Mouse (Mus musculus): ENCODE measurements around the gene Kcnk16.

Kcnk16 gene

GRCm38 (mm10) chr14:20229437-20229836, 39.6 kb downstream of the Kcnk16 start:
- DNase-seq: no peak

DNA sequence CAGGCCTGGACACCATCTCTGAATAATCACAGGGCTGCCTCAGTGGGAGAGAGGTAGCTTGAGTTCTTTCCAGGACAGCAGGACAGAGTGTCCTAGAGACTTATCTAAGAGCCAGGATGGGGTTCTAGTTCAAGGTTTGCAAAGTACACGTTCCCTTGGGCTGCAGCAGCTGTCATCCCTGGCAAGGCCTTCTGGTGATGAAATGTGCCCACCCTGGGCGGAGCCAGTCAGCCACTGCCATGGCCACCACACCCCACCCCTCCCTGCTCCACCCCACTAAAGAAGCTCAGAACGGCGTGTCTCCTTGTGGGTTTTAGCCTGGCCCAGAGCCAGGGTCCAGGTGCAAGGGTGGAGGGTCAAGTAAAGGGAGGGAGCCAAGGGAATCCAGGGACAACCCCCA, 40.7 kb downstream of the Kcnk16 start:
- DNase-seq: no peak

GRCm38 (mm10) chr14:20226982-20227381, 42.0 kb downstream of the Kcnk16 start:
- no peak for DNase-seq

DNA sequence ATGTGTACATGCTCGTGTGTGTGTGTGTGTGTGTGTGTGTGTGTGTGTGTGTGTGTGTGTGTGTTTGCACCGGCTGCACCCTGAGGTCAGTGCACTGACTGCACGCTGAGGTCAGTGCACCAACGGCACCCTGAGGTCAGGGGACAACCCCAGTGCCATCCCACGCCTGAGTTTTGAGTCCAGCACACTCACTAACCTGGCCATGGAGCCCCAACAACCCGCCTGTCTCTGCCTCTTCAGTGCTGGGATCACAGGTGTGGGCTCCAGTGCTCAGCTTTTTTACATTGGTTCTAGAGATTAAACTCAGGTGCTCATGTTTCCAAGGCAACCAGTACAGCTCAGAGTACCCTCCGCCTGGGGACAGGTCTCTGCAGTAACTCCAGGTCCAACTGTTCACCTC, 42.5 kb downstream of the Kcnk16 start:
- DNase-seq: no peak

DNA sequence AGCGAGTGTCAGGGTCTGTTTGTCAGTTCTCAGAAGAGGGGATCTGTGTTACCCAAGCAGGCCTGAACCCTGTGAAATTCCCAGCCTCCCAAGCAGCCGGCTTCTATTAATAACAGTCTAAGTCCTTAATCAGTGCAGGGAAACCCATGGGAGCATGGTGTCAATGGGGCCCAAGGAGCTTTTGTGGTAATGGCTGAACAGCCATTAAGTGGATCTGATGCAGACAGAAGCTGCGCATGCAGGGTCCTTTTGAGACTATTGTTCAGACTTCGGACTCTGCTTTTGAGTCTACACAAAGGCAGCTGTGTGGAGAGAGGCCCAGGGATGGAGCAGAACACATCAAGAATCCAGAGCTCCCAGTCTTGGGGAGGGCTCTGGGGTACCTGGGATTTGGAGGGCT, 43.5 kb downstream of the Kcnk16 start:
- DNase-seq: no peak

GRCm38 (mm10) chr14:20224576-20225218, 44.3 kb downstream of the Kcnk16 start:
- no peak for DNase-seq

- DNase-seq: no peak
These were observed 44.8 kb downstream of the Kcnk16 start for GRCm38 (mm10) chr14:20224163-20224562.

DNA sequence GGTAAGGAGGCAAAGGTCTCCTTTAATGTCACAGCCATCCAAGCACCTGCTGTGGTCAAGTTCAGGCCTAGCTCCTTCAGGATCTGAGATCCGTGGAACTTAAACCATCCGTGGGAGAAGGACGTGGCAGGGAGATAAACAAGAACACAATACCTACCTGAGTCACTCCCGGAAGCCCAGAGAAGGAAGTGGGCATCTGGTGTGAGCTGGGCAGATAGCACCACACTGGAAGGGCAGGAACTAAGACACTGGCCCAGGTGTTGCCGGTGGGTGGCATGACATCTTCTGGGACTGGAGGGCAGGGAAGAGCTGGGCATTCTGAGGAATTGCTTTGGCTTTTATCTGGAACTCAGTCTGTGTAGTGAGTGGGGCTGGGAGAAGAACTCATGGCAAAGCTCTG, 45.7 kb downstream of the Kcnk16 start:
- no peak for DNase-seq

DNA sequence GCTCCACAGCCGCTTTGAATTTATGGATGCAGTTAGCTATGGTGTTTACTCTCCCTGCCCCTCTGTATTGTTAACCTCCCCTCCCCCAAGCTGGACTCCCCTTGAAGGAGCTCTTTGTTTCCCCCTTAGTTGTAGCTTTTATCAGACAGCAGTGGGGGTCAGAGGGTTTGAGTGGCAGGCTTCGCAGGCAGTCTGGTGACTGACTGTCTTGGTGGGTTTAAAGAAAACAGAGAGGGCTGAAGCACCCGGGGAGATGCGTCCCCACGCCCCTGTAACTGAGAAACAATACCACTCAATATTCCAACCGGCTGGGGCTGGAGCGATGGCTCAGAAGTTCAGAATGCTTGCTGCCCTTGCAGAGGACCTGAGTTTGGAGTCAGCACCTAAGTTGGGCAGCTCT, 47.9 kb downstream of the Kcnk16 start:
- no peak for DNase-seq

DNA sequence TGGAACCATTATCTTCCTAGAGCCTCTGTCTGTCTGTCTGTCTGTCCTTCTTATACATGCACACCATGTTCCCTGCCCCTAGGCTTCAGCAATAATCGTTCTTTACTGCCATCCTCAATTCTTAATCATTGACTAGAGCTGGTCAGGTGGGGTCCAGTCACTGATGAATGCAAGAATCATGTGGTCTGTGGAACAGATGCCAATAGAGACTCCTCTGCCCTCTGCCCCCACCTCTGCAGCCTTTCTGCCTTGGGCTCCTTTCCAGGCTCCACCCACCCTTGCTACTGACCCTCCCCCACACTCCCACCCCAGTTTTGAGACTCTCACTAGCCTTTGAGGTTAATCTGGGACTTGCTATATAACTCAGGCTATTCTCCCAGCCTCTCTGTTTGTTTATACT, 49.1 kb downstream of the Kcnk16 start:
- no peak for DNase-seq

DNA sequence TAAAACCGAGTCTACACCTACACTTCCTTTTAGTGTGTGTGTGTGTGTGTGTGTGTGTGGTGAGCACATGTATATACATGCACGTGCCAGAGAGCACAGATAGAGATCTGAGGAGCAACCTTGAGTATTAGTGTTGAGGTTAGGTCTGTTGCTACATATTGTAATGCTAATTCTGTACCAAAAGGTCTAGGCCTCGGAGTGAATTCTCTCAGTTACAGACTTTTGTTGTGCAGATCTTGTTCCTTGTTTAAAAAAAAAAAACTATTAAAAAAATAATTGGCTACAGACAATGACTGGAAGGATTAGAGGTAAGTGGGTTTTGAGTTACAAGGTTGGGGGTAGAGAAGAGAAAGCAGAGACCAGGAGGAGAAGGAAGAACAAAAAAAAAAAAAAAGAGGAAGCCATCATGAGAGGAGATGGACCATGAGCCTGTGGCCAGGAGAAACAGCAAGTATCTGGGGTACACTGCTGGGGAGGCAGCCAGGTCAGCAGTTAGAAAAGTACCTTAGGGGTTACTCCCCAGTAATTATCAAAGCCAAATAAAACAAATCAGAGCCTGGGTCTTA, 51.6 kb downstream of the Kcnk16 start:
- no peak for DNase-seq

DNA sequence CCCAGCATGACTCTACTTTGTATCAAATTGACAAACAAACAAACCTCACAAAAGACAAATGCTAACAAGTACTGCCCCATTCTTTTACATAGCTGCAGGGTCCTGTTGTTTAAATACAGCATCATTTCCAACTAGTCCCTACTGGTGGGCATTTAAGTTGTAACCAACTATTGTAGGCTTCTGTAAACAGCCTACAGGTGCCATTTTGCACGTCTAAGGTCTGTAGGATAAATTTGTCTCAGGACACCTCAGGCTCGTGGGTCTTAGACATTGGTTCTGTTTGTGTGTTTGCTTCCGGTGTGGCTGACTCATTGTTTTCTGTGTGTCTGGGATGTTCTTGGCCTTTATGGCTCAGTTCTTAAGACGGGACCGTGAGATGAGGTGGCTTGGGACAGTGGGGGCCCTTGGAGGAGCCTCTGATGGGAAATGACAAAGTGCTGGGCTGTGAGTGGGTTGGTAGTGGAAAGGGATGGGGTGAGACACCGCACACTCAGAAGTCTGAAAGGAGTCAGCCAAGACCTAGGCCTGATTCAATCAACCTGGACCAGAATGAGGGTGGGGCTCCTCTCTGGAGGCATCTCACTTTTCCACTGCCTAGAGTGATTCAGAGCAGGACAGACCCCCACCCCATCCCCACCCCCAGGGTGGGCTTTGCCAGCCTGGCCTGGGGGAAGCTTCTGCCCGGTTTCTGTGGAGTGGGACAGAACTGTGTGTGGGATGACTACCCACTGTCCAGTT, 52.3 kb downstream of the Kcnk16 start:
- no peak for DNase-seq

- DNase-seq: peak; percentile 10
These were observed 53.2 kb downstream of the Kcnk16 start for GRCm38 (mm10) chr14:20215826-20216225.

DNA sequence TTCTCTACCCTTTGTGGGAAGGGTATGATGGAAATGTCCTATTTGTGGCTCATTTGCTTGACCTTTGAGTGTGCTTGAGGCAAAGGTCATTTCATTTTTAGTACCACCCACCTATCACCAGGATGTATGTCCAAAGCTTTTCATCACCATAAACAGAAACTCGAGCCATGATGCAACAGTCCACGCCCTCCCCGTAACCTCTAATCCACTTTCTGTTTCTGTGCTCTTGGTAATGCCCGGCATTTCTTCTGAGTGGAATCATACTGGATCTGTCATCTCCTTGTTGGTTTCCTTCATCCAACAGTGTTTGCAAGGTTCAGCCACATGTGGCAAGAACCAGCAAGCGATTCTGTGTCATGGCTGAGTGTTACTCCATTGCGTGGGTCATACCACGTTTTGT, 54.9 kb downstream of the Kcnk16 start:
- DNase-seq: no peak

GRCm38 (mm10) chr14:20211754-20212601, 57.0 kb downstream of the Kcnk16 start:
- no peak for DNase-seq
